Mouse (Mus musculus): ENCODE results near the gene Sesn2.
"Not testable (repeated sequence)": the region's sequence is repeated elsewhere in the genome, so short reads cannot be mapped to it uniquely, and the experiment has no call there.

Sesn2 gene

DNA sequence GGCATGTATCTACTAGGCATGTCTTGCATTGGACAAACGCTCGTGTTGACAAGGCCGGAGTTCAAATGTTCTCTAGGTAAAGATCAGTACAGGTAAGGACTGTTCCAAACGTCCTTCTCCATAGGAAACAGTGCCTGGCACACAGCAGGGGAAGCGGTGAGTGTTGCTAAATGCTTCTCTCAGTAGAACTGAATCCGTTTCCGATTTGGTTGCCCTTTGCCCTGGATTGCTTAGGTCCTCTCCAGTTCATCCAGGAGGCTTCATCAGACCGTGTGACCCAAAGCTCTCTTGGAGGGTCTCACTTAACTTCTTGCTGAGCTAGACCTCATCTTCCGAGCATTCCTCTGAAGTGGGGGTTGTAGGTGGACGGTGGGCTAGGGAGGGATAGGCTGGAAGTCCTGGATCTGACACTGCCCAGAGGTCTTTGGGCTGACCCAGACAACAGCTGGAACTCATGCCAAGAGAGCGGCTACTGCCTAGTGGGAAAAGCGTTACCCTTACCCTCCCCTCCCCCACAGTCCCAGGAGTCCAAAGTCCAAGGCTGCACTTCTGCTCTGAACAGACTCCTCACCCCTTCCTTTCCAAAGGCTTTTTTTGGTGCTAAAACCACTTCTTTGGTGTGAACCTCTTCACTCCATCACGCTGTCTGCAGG lies 27.2 kb downstream of the Sesn2 start:
- no peak for DNase-seq (ENCODE audit: low spot score in 2 of 2)

DNA sequence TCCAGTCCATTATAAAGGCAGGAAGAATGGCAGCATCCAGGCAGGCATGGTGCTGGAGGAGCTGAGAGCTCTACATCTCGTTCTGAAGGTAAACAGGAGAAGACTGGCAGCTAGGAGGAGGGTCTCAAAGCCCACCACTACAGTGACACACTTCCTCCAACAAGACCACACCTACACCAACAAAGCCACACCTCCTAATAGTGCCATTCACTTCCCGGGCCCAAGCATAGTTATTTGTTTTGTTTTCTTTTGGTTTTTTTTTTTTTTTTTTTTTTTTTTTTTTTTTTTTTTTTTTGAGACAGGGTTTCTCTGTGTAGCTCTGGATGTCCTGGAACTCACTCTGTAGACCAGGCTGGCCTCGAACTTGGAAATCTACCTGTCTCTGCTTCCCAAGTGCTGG lies 28.2 kb downstream of the Sesn2 start:
- not testable (repeated sequence) for DNase-seq (ENCODE audit: low spot score in 2 of 2)

DNA sequence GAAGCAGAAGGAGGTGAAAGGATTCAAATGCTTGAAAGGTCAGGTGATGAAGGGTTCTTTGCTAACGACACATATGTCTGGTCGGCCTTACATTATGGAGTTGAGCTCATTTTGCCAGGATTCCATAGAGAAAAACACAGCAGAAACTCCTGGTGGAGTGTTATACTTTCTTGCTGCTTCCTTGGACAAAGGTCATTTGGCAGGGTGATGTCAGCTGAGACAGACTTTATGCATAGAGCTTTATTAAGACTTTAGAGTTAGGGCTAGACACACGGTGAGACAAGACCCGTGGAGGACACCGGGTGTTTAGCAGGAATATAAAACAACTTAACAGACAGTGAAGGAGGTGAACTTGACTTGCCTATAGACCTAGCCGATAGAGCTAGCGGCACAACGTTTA lies 32.5 kb downstream of the Sesn2 start:
- no peak for DNase-seq (ENCODE audit: low spot score in 2 of 2)

DNA sequence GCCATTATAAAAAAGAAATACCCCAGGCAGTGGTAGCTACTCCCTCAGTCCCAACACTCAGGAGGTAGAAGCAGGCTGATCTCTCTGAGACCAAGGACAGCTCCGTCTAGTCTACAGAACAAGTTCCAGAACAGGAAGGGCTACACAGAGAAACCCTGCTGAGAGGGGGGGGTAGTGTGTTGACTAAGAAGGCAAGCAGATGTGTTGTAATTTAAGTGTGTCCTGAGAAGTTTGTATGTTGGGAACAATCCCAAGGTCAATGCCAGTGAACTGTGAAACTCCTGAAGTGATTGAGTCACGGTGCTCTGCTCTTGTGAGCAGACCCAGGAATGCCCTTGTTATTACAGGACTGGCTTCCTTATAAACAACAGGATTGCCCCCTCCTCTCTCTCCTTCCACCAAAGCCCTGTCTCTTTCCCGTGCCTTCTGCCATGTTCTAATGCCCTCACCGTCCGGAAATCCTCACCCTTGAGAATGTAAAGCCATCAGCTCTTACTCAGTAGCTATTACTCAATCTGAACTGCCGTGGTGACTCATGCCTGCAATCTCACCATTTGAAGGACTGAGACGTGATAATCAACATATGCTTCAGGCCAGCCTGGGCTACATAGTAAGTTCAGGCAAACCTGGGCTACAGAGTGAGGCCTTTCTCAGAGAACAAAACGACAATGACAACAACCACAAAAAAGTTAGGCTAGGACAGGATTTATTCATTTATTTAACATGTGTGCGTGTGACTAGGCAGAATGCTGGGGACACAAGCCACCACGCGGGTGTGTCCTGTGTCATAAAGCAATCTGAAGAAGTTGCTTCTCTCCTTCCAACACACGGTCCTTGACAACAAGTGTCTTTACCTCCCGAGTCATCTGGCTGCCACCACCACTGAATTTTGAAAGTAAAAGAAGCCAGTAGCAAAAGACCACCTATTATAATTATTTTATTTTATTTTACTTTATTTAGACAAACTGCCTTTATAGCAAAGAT lies 34.1 kb downstream of the Sesn2 start:
- DNase-seq (ENCODE audit: low spot score in 2 of 2): no peak

DNA sequence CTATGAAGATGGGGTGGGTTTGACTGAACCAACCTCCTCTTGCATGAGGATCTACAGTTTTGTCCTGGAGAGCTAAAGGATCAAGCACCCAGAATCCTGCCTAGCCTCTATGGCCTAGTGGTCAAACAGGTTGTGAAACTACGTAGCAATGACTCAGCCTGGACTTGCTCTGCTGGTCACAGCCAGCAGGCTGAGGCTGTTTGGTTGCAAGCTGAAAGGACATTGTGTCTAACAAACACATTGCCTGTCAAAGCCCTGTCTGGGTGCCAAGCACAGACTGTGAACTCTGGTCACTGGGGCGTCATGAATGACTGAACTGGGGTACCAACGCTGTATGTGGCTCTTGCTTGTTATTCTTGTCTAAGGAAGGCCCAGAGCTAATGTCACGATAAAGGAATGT lies 35.7 kb downstream of the Sesn2 start:
- no peak for DNase-seq (ENCODE audit: low spot score in 2 of 2)

DNA sequence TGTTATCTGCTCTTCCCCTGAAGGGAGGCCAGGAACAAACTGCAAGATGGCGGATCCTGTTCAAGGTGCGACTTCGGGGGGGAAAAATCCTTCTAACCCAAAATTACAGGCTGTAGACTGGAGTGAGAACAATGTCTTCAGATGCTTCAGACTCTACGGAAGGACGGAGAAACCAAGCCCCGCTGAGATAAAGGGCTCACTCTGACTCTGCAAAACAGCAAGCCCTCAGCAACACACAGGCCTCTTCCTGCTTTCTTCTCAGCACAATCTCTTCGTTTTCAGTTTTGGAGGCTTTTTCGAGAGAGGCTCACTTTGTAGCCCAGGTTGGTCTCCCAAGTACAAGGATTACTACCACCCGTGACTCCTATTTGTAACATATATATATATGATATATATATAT lies 36.9 kb downstream of the Sesn2 start:
- no peak for DNase-seq (ENCODE audit: low spot score in 2 of 2)

DNA sequence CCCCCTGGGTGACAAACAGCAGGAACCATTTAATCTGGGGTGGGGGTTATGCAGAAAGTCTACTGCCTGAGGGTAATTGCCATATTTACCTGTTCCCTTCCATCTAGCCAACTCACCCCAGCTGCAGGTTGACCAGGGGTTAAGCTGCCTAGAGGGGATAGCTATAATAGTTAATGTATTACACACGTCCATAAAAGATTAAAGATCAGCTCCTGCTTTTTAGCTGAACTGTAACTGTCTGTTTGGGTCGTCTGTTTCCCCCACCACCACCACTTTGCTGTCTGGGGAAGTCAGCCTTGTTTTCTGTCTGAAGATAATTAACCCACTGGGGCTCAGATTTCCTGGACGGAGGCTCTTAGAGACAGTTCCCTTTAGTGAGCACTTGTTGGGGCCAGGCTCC lies 40.4 kb downstream of the Sesn2 start:
- DNase-seq (ENCODE audit: low spot score in 2 of 2): no peak

DNA sequence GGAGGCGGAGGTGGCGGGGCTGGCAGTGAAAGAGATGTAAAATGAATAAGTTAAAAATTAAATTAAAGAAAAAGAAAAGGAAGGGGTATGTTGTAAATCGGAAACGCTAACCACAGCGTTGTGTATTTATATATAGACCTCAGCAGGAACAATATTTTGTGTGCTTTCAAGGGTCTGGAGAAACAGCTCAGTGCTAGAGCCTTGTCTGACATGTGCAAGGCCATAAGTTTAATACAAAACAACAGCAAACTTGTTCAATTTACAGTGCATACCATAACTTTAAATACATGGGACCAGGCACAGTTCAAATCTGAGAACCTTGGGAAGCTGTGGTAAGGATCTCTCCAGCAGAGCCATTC lies 46.1 kb downstream of the Sesn2 start:
- DNase-seq (ENCODE audit: low spot score in 2 of 2): no peak

DNA sequence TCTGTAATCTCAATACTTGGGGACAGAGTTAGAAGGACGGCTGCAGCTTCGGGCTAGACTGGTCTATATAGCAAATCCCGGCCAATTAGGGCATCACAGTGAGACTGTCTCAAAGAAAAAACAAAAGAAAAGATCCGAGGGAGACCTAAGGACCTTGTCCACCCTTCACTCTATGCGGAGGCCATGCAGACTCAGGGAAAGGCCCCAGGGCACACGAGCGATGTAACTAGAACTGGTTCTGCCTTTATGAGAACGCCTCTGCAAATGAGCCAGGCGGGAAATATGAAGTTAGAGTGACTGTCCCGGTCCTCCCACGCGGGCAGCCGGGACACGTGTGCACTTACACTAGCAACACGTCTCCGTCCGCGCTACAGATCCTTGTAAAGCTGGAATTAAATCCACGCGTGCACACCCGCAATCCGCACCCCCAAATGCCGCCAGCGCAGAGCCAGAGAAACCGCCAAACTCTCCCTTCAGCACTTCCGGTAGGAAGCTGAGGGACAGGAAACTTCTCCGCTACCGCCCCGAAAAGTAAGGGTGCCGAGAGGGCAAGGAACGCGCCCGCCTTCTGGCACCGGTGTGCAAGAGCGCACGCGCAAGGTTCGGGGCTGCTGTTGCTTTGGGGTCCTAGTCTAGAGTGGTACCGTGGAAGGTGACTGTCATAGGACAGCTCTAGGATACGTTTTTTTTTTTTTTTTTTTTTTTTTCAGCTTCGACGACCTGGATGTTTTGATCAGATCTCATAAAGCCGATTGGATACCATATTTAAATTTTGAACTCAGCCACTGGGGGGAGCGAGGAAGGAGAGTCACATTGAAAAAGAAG lies 46.7 kb downstream of the Sesn2 start, which contains the start of gene Med18:
Gene Med18 (minus strand): TSS at position 492 of the 825 bp plus-strand sequence.
- DNase-seq (ENCODE audit: low spot score in 2 of 2): peak; percentile 90 to 93

DNA sequence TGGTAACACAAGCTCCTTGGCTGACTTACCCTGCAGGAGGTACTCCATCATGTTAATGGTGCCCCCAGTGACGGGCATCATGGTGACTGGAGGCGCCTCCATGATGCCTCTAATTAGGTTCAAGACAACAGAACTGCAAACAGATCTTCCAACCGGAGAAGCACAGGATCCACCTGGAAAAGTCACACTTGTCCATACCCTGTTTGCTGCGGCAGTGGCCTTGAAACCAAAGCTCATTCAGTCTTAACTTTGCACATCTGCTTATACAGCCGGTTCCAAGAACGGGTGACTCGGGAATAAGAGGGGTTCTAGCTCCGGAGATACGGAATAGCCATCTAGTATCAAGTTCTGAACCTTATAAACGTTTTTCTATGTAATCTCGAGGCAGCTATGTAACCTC lies 47.5 kb downstream of the Sesn2 start:
- no peak for DNase-seq (ENCODE audit: low spot score in 2 of 2)

DNA sequence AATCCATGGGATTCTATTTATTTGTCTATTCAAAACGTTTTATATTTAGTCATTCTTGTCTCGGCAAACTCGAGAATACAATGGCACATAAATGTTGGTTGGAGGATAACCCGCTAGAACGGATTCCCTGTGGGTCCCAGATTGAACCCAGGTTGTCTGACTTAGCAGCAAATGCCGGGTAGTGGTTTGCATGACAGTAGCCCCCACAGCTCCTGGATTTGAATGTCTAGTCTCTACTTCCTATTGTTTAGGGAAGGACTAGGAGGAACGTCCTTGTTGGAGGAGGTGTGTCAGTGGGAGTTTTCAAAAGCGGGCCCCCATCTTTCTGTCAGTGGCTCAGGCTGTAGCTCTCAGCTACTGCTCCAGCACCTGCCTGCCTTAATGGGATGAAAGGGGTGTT lies 50.1 kb downstream of the Sesn2 start:
- DNase-seq (ENCODE audit: low spot score in 2 of 2): no peak

DNA sequence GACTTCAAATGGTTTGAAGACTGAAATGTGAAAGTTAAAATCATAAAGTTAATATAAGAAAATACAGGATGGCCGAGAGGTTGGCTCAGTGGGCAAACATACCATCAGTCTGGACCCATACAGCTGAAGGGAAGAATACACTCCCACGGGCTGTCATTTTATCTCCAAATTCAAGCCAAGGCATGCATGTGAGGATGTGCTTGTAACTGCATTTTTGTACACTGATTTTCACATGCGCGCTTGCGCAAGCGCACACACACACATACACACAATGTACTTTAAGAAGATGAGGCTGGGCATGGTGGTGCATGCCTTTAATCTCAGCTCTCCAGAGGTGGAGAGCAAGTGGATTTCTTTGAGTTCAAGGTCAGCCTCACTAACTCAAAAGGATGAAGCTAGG lies 54.7 kb downstream of the Sesn2 start:
- no peak for DNase-seq (ENCODE audit: low spot score in 2 of 2)

DNA sequence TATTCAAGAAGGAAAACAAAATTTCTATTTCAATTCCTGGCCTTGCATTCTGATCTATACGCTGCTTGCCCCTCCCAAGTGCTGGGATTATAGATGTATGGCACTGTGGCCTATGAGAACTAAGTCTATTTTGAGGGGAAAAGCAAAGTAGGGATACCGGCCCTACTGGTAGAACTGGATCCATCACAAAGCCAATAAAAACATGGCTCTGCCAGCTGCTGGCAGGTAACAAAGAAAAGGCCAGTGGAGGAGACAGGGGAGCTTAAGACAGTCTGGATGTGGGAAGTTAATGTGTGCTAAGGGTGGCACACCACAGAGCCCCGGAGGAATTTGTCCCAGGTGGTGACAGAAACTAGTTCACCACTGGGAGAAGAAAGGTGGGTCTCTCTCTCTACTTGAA lies 55.2 kb downstream of the Sesn2 start:
- no peak for DNase-seq (ENCODE audit: low spot score in 2 of 2)

DNA sequence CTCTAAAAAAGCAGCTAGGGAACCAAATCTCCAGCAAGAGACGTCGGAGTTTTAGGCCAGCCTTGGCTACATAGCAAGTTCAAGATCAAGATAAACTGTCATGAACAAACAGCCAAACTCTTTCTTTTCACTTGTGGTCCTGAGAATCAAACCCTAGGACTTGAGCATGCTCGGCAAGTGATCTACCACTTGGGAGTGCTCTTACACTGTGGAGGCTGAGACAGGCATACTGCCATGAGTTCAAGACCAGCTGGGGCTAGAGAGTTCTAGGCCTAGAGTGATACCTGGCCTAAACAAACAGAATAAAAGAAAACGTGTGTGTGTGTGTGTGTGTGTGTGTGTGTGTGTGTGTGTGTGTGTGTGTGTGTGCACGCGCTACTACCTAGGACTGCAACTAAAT lies 56.1 kb downstream of the Sesn2 start:
- no peak for DNase-seq (ENCODE audit: low spot score in 2 of 2)

DNA sequence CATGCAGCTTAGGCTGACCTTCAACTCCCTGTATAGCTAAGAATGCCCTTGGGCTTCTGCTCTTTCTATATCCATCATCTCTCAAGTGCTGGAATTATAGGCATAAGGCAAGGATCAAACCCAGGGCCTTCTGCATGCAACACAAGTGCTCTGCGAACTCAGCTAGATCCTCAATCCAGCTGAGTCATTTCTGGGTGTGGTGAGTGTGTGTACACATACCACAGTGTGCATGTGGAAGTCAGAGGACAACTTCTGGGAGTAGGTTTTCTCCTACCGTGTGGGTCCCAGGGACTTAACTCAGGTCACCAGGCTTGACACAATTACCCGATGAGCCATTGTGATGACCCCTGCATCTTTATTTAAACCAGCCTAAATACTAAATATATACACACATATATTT lies 60.5 kb downstream of the Sesn2 start:
- no peak for DNase-seq (ENCODE audit: low spot score in 2 of 2)

DNA sequence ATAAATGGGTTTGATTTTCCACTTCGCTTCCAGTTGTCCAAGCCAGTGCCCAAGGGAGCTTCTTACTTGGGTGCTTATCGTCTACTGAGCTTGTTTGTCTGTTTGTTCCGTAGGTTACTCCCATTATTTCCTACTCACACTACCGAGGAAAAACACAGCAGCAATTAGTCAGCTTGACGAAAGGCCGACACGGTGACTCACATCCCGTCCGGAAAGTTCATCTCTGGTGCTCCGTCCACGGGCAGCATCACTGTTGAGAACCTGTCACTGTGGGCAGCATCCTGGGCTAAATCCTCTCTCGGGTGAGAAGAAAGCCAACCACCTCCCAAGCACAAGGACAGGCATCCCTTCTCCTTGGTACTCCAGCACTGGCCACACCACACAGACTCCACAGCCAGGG lies 64.2 kb downstream of the Sesn2 start:
- DNase-seq (ENCODE audit: low spot score in 2 of 2): no peak

DNA sequence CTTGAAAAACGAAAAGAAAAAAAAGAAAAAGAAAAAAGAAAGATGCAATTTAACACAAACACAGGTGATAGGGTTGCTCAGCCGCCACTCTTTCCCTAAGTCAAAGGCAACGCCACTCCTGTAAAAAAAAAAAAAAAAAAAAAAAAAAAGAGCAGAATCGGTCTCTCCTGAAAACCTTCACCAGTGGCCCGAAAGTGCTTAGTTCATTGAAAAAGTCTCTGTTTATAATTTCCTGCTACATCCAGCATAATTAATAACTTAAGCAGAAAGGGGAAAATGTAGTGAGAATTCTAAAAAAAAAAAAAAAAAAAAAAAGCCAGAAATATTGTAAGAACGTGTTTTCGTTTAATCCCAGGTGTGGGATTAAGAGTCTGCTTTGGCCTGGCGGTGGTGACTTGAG lies 65.8 kb downstream of the Sesn2 start:
- DNase-seq (ENCODE audit: low spot score in 2 of 2): no peak
